Mouse (Mus musculus): ENCODE measurements around the gene Rexo2.

- TF ChIP-seq CTCF (IDR thresholded peaks at IDR 0.05; ENCODE audit: borderline replicate concordance, insufficient read depth, low read depth, low read length) (no peak), POLR2A (IDR thresholded peaks at IDR 0.05; ENCODE audit: borderline replicate concordance, insufficient read depth, low read length) (no peak)
Measured at GRCm38 (mm10) chr9:48526520-48526919, 46.1 kb upstream of the Rexo2 start.
